8 mouse cellular contexts compared by ENCODE assay signal in the genomic region with DNA sequence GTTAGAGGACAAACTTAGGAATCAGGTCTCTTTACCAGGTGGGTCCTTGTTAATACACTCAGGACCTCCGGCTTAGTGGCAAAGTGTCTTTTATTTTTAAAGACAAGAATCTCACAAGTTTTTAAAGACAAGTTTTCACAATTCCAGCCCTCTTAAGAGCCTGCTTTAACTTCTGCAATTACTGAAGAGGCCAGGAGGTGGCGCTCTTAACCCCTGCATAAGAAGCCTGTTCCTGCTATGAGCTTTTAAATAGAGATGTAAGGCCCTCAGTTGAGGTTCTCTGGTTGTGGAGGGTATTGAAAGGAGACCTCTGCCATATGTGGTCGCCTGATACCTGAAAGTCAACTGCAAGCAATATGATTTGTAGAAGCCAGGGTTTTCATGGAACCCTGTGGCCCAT. TPM values are rescaled to one million over a fixed set of nuclear protein-coding genes. Genes with fewer than 3 reads are reported as not detected.
DNase-seq lines count a peak whose midpoint lies in the region; ATAC-seq and TF ChIP-seq lines count a peak whose summit lies in the region.

No protein-coding gene starts in this region.

- peak; percentile 53 for DNase-seq in kidney, adult 18-20 months
- DNase-seq in ES-E14 (ENCODE audit: low read depth, low spot score), result peak; percentile 78
- DNase-seq in adrenal gland, postnatal 14 days, result peak; percentile 74
- DNase-seq in left cerebral cortex, postnatal 25 days (ENCODE audit: low spot score in 2 of 2), result peak; percentile 62 to 67
- peak; percentile 38 to 63 for DNase-seq in natural killer cell, adult 2 months (ENCODE audit: low spot score in 2 of 2)

- no peak overlapping the region for H3K4me3 ChIP-seq in kidney, embryonic 16.5 days (ENCODE audit: low read length)
- H3K4me3 ChIP-seq in ES-E14 (ENCODE audit: insufficient read depth in 1 of 2, low read depth in 1 of 2, low read length in 2 of 2, poor library complexity in 1 of 2, severe bottlenecking in 1 of 2), result no peak overlapping the region

- no peaks in the 10 kb centered on the region for H3K9me3 ChIP-seq in kidney, embryonic 16.5 days (ENCODE audit: low read length)
- H3K9me3 ChIP-seq in ES-E14 (ENCODE audit: control insufficient read depth, insufficient read depth, low read depth, low read length), result no peaks in the 10 kb centered on the region

- no peaks in the 10 kb centered on the region for H3K27me3 ChIP-seq in kidney, embryonic 16.5 days (ENCODE audit: insufficient read depth, low read length)

- no peaks in the 10 kb centered on the region for H3K4me1 ChIP-seq in kidney, embryonic 16.5 days (ENCODE audit: insufficient read depth, low read length)
- H3K4me1 ChIP-seq in ES-E14 (ENCODE audit: control insufficient read depth in 2 of 2, insufficient read depth in 2 of 2, low read length in 2 of 2, poor library complexity in 1 of 2), result peaks cover 0 to 3% of the 10 kb centered on the region in 2 experiments; a peak in 1 of 4 replicates

- in situ Hi-C loops in ES-E14 (cut with MboI; ENCODE audit: low sequenced_read_pairs in 2 of 2, unreplicated experiment in 2 of 2), result no loop called here

- H3K36me3 ChIP-seq in kidney, embryonic 16.5 days (ENCODE audit: insufficient read depth, low read length), result peaks cover 41% of the 10 kb centered on the region
- peaks cover 37% of the 10 kb centered on the region for H3K36me3 ChIP-seq in ES-E14 (ENCODE audit: control insufficient read depth, insufficient read depth, low read length, poor library complexity, severe bottlenecking)

- ATAC-seq in kidney, embryonic 16.5 days (ENCODE audit: low FRiP score, low TSS enrichment), result no peak
- peak; percentile 74 for ATAC-seq in erythroblast, adult 5-6 weeks (replicated peaks; ENCODE audit: low FRiP score, poor library complexity, severe bottlenecking)
- no peak for ATAC-seq in inflammation-experienced regulatory T-cells, adult 6 months

- no peak overlapping the region for H3K9ac ChIP-seq in kidney, embryonic 16.5 days (replicated peaks; ENCODE audit: low read length)
- no peak overlapping the region for H3K9ac ChIP-seq in ES-E14 (ENCODE audit: insufficient read depth, low read depth, low read length, poor library complexity, severe bottlenecking)

- no peak overlapping the region for H3K4me2 ChIP-seq in kidney, embryonic 16.5 days (replicated peaks; ENCODE audit: low read depth, low read length)

- intact Hi-C loops in left cerebral cortex, postnatal 25 days (cut with DNase I), result loop anchor here (5.0 kb wide), 2 partner anchors 46 to 191 kb away; partner anchors contain the start of gene Elovl3

- H3K27ac ChIP-seq in kidney, embryonic 16.5 days (ENCODE audit: low read length), result no peak overlapping the region
- no peak overlapping the region for H3K27ac ChIP-seq in ES-E14 (ENCODE audit: insufficient read depth, low read depth, low read length, poor library complexity, severe bottlenecking)

- WGBS in kidney, embryonic 16.5 days, result 57% methylated on average over 3 of the region's 3 CpGs

TF ChIP-seq in ES-E14, 5 proteins besides CTCF, POLR2A, EP300 and RAD21:
- TF ChIP-seq HCFC1 (IDR thresholded peaks at IDR 0.05; ENCODE audit: borderline replicate concordance, insufficient read depth, low read length) (no peak), MAFK (IDR thresholded peaks at IDR 0.05; ENCODE audit: insufficient read depth, low read depth, low read length) (no peak), CHD2 (IDR thresholded peaks at IDR 0.05; ENCODE audit: low read depth, low read length) (no peak), ZNF384 (IDR thresholded peaks at IDR 0.05; ENCODE audit: low read depth, low read length) (no peak), ZC3H11A (IDR thresholded peaks at IDR 0.05; ENCODE audit: borderline replicate concordance, low read depth, low read length) (no peak)

RNA-seq across cellular contexts. Expression of gene Nolc1, which starts 10.7 kb away (rescaled TPM):
- polyA plus RNA-seq in kidney, embryonic 16.5 days (2015; fragmentation: Nextera tagmentation; extraction: Ambion mirVana), result 85.7 and 93.2 TPM in 2 replicates
- total RNA-seq in ES-E14 (2012; rRNA removed), result 134 and 140 TPM in 2 replicates
- total RNA-seq in adrenal gland, postnatal 14 days (2021), result 59.2 and 62.9 TPM in 2 replicates
- 12.7 and 16.9 TPM in 2 replicates for total RNA-seq in erythroblast, adult 5-6 weeks (2015; ENCODE audit: low replicate concordance)
- total RNA-seq in erythroblast, adult 5-6 weeks (2017; ENCODE audit: low replicate concordance), result 25.9 and 31.9 TPM in 2 replicates
- total RNA-seq in left cerebral cortex, postnatal 25 days (2021), result 10 to 100 TPM; 40.1 to 41.8 TPM
- 10 to 100 TPM; 53.4 to 77.2 (median 65.0) TPM for polyA plus RNA-seq in inflammation-experienced regulatory T-cells, adult 6 months (2017; shearing (Covaris generic))

RNA-seq across cellular contexts. Expression of gene Ldb1, which starts 41.3 kb away (rescaled TPM):
- 57.0 and 88.2 TPM in 2 replicates for polyA plus RNA-seq in kidney, embryonic 16.5 days (2015; fragmentation: Nextera tagmentation; extraction: Ambion mirVana)
- 123 and 207 TPM in 2 replicates for total RNA-seq in ES-E14 (2012; rRNA removed)
- total RNA-seq in adrenal gland, postnatal 14 days (2021), result 63.1 and 82.7 TPM in 2 replicates
- 13.2 and 16.3 TPM in 2 replicates for total RNA-seq in erythroblast, adult 5-6 weeks (2015; ENCODE audit: low replicate concordance)
- total RNA-seq in erythroblast, adult 5-6 weeks (2017; ENCODE audit: low replicate concordance), result 21.6 and 37.9 TPM in 2 replicates
- 100 to 1,000 TPM; 104 to 105 TPM for total RNA-seq in left cerebral cortex, postnatal 25 days (2021)
- polyA plus RNA-seq in inflammation-experienced regulatory T-cells, adult 6 months (2017; shearing (Covaris generic)), result 10 to 100 TPM; 28.4 to 51.7 (median 49.6) TPM

RNA-seq across cellular contexts. Expression of gene Pprc1, which starts 41.7 kb away (rescaled TPM):
- 34.2 and 36.2 TPM in 2 replicates for polyA plus RNA-seq in kidney, embryonic 16.5 days (2015; fragmentation: Nextera tagmentation; extraction: Ambion mirVana)
- total RNA-seq in ES-E14 (2012; rRNA removed), result 68.4 and 75.1 TPM in 2 replicates
- total RNA-seq in adrenal gland, postnatal 14 days (2021), result 32.9 and 33.8 TPM in 2 replicates
- 19.6 and 30.7 TPM in 2 replicates for total RNA-seq in erythroblast, adult 5-6 weeks (2015; ENCODE audit: low replicate concordance)
- total RNA-seq in erythroblast, adult 5-6 weeks (2017; ENCODE audit: low replicate concordance), result 11.7 and 20.1 TPM in 2 replicates
- 10 to 100 TPM; 23.3 to 27.7 TPM for total RNA-seq in left cerebral cortex, postnatal 25 days (2021)
- polyA plus RNA-seq in inflammation-experienced regulatory T-cells, adult 6 months (2017; shearing (Covaris generic)), result 10 to 100 TPM; 10.4 to 20.5 (median 20.3) TPM

RNA-seq across cellular contexts. Expression of gene Elovl3, which starts 45.4 kb away (rescaled TPM):
- polyA plus RNA-seq in kidney, embryonic 16.5 days (2015; fragmentation: Nextera tagmentation; extraction: Ambion mirVana), result not detected in 2 replicates
- total RNA-seq in ES-E14 (2012; rRNA removed), result 0.16 and 0.22 TPM in 2 replicates
- 7.4 and 8.7 TPM in 2 replicates for total RNA-seq in adrenal gland, postnatal 14 days (2021)
- total RNA-seq in erythroblast, adult 5-6 weeks (2015; ENCODE audit: low replicate concordance), result not detected in 2 replicates
- total RNA-seq in erythroblast, adult 5-6 weeks (2017; ENCODE audit: low replicate concordance), result not detected in 2 replicates
- total RNA-seq in left cerebral cortex, postnatal 25 days (2021), result not detected
- not detected for polyA plus RNA-seq in inflammation-experienced regulatory T-cells, adult 6 months (2017; shearing (Covaris generic))
